Mouse (Mus musculus) right cerebral cortex, adult 18-20 months (tissue): ENCODE results near the gene Fthl17c.
"Not testable (repeated sequence)": the region's sequence is repeated elsewhere in the genome, so short reads cannot be mapped to it uniquely, and the experiment has no call there.

Experiments used
- DNase-seq: peaks from one replicate; pipeline ENCODE4 v3.0.0; 2022; ENCODE audit warnings: mixed read lengths

The Fthl17c gene

GRCm38 (mm10) chrX:8976459-8976858, at the start of gene Fthl17c:
Gene Fthl17c, minus strand, starts transcription at chrX:8976559.
- DNase-seq = not testable (repeated sequence)

GRCm38 (mm10) chrX:9019481-9019880, 43.1 kb upstream of the Fthl17c start:
- DNase-seq = no peak

- no peak for DNase-seq
Observed at GRCm38 (mm10) chrX:9016079-9016478, 39.7 kb upstream of the Fthl17c start.

DNA sequence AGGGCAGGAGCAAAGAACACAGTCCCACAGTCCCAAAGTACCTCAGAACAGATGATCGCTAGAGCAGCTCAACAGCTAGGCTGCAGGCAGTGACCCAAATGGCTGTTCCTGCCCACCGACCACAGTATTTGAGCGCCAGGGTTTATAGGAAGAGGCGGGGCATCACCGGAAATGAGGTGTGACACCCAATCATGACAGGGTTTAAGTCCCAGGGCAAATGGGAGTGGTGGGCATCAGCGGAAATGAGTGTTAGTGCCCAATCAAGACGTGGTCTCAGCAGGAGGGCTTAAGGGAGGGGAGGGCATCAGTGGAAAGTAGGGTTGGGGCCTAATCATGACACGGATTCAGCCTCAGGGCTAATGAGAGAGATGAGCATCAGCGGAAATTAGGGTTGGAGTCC, 10.3 kb upstream of the Fthl17c start, which contains the start of gene Fthl17d:
Gene Fthl17d (minus strand): TSS at position 101 of the 400 bp plus-strand sequence.
- DNase-seq = not testable (repeated sequence)

- peak; percentile 5 for DNase-seq
Observed at GRCm38 (mm10) chrX:8964618-8965017, 11.7 kb downstream of the Fthl17c start.

- DNase-seq = not testable (repeated sequence)
Observed at GRCm38 (mm10) chrX:8962875-8963274, 13.5 kb downstream of the Fthl17c start, which contains the start of gene Fthl17b. Gene Fthl17b, minus strand, starts transcription at chrX:8962975.

- peak; percentile 83 for DNase-seq
Observed at GRCm38 (mm10) chrX:8948130-8948805, 28.1 kb downstream of the Fthl17c start.

DNA sequence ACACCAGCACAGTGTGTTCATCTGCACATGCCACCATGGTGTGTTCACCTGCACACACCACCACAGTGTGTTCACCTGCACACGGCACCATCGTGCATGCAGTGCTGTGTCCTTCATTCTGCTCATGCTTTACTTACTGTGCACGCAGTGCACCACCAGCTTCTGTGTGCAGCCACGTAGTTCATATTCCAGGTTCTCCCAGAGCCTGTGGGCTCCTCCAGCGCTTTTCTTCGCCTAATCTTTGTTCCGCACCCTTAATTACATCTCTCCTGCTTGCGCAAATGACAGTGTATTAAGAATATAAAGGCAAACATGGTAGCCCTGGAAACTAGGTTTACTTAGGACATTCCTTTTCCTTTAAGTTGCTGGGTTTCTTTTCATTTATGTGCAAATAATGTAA, 32.3 kb downstream of the Fthl17c start:
- no peak for DNase-seq

DNA sequence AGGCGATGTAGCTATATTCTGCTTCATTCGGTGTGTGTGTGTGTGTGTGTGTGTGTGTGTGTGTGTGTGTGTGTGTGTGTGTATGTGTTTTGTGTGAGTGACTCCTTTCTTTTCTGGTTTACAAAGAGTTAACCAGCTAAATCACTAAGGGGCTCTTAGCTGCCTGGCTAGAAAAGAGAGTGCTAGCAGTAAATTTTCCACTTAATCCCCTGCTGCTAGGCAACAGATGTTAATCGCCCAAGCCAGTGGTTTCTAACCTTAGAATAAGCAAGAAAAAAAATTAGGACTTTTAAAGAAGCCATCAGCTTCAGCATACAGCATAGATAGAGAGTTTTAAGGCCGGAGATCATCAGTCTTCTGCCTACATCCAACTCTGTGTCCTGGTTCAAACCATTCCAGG, 49.1 kb downstream of the Fthl17c start:
- DNase-seq = no peak
